Mouse (Mus musculus): ENCODE measurements at regions not wholly inside any gene's neighbourhood (a gene's known extent, or its start where the extent isn't known, plus 50 kb on each side); places are given as distances from the start of the nearest gene placed in this dataset.

GRCm38 (mm10) chr13:32398616-32399015 lies 60.1 kb upstream of the Gmds start:
- TF ChIP-seq EP300 (IDR thresholded peaks at IDR 0.05; ENCODE audit: low read depth) = no peak
- no peak for TF ChIP-seq CTCF (IDR thresholded peaks at IDR 0.05; ENCODE audit: low read depth)
